Comparison of ENCODE assay signal across 9 mouse cellular contexts in the genomic region with DNA sequence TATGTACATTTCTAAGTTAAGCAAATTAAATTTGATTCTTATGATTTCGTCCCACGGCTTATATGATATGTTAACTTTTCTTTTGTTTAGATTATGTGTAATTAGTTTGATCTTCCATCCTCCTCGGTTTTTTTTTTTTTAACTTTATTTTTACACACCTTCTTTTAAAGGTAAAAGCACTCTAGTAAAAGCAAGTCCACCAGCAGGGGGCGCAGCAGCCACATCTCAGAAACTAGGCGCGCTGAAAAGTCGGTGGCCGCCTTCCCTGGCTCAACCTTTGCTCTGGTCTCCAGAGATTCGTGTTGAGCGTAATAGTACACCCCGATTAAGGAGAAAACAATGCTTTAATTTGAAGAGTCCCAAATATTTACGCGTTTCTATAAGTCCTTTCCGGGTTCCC. TPM values are rescaled to one million over a fixed set of nuclear protein-coding genes. Genes with fewer than 3 reads are reported as not detected.
A peak's percentile ranks its signal among the peaks of the same experiment; 100 is the strongest.
DNase-seq lines count a peak whose midpoint lies in the region; ATAC-seq and TF ChIP-seq lines count a peak whose summit lies in the region.
"Had no signal": no experiment of that assay in that cellular context is flagged by ENCODE, and none has a peak within 500 bp of the region (broad histone marks: within the 10 kb centered on the region; RNA-seq: fewer than 3 reads in every experiment).

No protein-coding gene starts in this region.

- H3K4me2 ChIP-seq in intestine, embryonic 14.5 days (ENCODE audit: low read length): no peak overlapping the region
- no peak overlapping the region for H3K4me2 ChIP-seq in intestine, embryonic 15.5 days (replicated peaks)
- peak overlapping the region; percentile 66 for H3K4me2 ChIP-seq in hindbrain, embryonic 12.5 days (replicated peaks)

- DNase-seq in intestine, embryonic 14.5 days (ENCODE audit: low spot score): peak; percentile 94
- peak; percentile 88 for DNase-seq in adrenal gland, postnatal 14 days
- DNase-seq in left cerebral cortex, postnatal 4 days: peak; percentile 89
- peak; percentile 44 for DNase-seq in naive thymus-derived CD4-positive, alpha-beta T cell, adult 2 months (ENCODE audit: low read depth)
- peak; percentile 61 to 71 for DNase-seq in urinary bladder, adult 18-20 months (ENCODE audit: low spot score in 2 of 2)

- H3K4me3 ChIP-seq in intestine, embryonic 14.5 days (ENCODE audit: low read depth, low read length): no peak overlapping the region
- no peak overlapping the region for H3K4me3 ChIP-seq in intestine, embryonic 15.5 days (replicated peaks)
- no peak overlapping the region for H3K4me3 ChIP-seq in embryonic fibroblast, embryonic 13.5 days (ENCODE audit: insufficient read depth, low read length)
- H3K4me3 ChIP-seq in hindbrain, embryonic 12.5 days: no peak overlapping the region
- H3K4me3 ChIP-seq: limb, embryonic 13.5 days had no signal

- H3K4me1 ChIP-seq in intestine, embryonic 14.5 days (replicated peaks; ENCODE audit: control insufficient read depth, insufficient read depth, low read length): 0 out of 2 replicates have a peak, but pooled peaks cover 7% of the 10 kb centered on the region
- peaks cover 18% of the 10 kb centered on the region for H3K4me1 ChIP-seq in intestine, embryonic 15.5 days (replicated peaks)
- no peaks in the 10 kb centered on the region for H3K4me1 ChIP-seq in embryonic fibroblast, embryonic 13.5 days (ENCODE audit: control insufficient read depth, insufficient read depth, low read length)
- H3K4me1 ChIP-seq in hindbrain, embryonic 12.5 days: peaks cover 31% of the 10 kb centered on the region

- peaks cover 98% of the 10 kb centered on the region for H3K27me3 ChIP-seq in intestine, embryonic 14.5 days (replicated peaks; ENCODE audit: control insufficient read depth, insufficient read depth, low read length)
- H3K27me3 ChIP-seq in intestine, embryonic 15.5 days (replicated peaks): peaks cover 79% of the 10 kb centered on the region
- H3K27me3 ChIP-seq in hindbrain, embryonic 12.5 days: peaks cover 40% of the 10 kb centered on the region

- H3K9ac ChIP-seq in intestine, embryonic 14.5 days (ENCODE audit: low read length): no peak overlapping the region
- no peak overlapping the region for H3K9ac ChIP-seq in intestine, embryonic 15.5 days
- H3K9ac ChIP-seq in hindbrain, embryonic 12.5 days: no peak overlapping the region
- H3K9ac ChIP-seq: limb, embryonic 13.5 days had no signal

- H3K27ac ChIP-seq in intestine, embryonic 14.5 days (ENCODE audit: low read depth): no peak overlapping the region
- no peak overlapping the region for H3K27ac ChIP-seq in intestine, embryonic 15.5 days
- H3K27ac ChIP-seq in embryonic fibroblast, embryonic 13.5 days (ENCODE audit: insufficient read depth, low read length): no peak overlapping the region
- H3K27ac ChIP-seq in hindbrain, embryonic 12.5 days: peak overlapping the region; percentile 85
- H3K27ac ChIP-seq: limb, embryonic 13.5 days had no signal

- TF ChIP-seq CTCF in embryonic fibroblast, embryonic 13.5 days (IDR thresholded peaks at IDR 0.05; ENCODE audit: borderline replicate concordance, insufficient read depth, low read length): 0 out of 2 replicates have a peak, but pooled peaks have one; percentile 48

- H3K36me3 ChIP-seq in intestine, embryonic 14.5 days (ENCODE audit: control insufficient read depth, insufficient read depth, low read length): no peaks in the 10 kb centered on the region
- H3K36me3 ChIP-seq in intestine, embryonic 15.5 days: no peaks in the 10 kb centered on the region
- no peaks in the 10 kb centered on the region for H3K36me3 ChIP-seq in hindbrain, embryonic 12.5 days
- H3K36me3 ChIP-seq: limb, embryonic 13.5 days had no signal

- WGBS in intestine, embryonic 14.5 days: under 1% methylated on average over 14 of the region's 14 CpGs
- under 1% methylated on average over 14 of the region's 14 CpGs for WGBS in intestine, embryonic 15.5 days
- under 1% methylated on average over 14 of the region's 14 CpGs for WGBS in hindbrain, embryonic 12.5 days

- intact Hi-C loops in left cerebral cortex, postnatal 4 days (cut with DNase I): loop anchor here (2.0 to 5.0 kb wide), 3 partner anchors 415 to 925 kb away; no protein-coding TSS in a partner anchor

- TF ChIP-seq POLR2A in embryonic fibroblast, embryonic 13.5 days (IDR thresholded peaks at IDR 0.05; ENCODE audit: low read depth, low read length): no peak

- no peak for ATAC-seq in intestine, embryonic 14.5 days (replicated peaks; ENCODE audit: low FRiP score, low TSS enrichment, low read depth)
- ATAC-seq in intestine, embryonic 15.5 days: no peak
- ATAC-seq in hindbrain, embryonic 12.5 days (ENCODE audit: low FRiP score): no peak

- no peaks in the 10 kb centered on the region for H3K9me3 ChIP-seq in intestine, embryonic 14.5 days (ENCODE audit: control insufficient read depth, low read length)
- H3K9me3 ChIP-seq in intestine, embryonic 15.5 days: no peaks in the 10 kb centered on the region
- H3K9me3 ChIP-seq in hindbrain, embryonic 12.5 days (replicated peaks): no peaks in the 10 kb centered on the region
- H3K9me3 ChIP-seq: limb, embryonic 13.5 days had no signal

RNA-seq across cellular contexts. Expression of a gene that starts 2.5 kb away (rescaled TPM):
- 0.44 and 0.61 TPM in 2 replicates for polyA plus RNA-seq in intestine, embryonic 14.5 days (2014; fragmentation: Nextera tagmentation; extraction: Ambion mirVana)
- 0.62 and 0.89 TPM in 2 replicates for polyA plus RNA-seq in intestine, embryonic 15.5 days (2015; fragmentation: Nextera tagmentation; extraction: Ambion mirVana)
- 0.63 and 0.75 TPM in 2 replicates for total RNA-seq in adrenal gland, postnatal 14 days (2021)
- polyA plus RNA-seq in embryonic fibroblast, embryonic 13.5 days (2011; ENCODE audit: insufficient read length, low read depth, missing spikeins): 0.63 and 0.84 TPM in 2 replicates
- polyA plus RNA-seq in hindbrain, embryonic 12.5 days (2016; fragmentation: Nextera tagmentation; extraction: Ambion mirVana): 37.3 and 39.5 TPM in 2 replicates
- total RNA-seq in left cerebral cortex, postnatal 4 days (2021): 10 to 100 TPM; 55.8 to 59.3 TPM

Comparison
In these comparisons a context has a peak if more than half of its experiments do, and no peak if none do; other contexts are left out.
1. DNase-seq: peak in every context shown above with its lines; median percentile 94 in intestine, embryonic 14.5 days; 89 in left cerebral cortex, postnatal 4 days; 88 in adrenal gland, postnatal 14 days; 66 in urinary bladder, adult 18-20 months; 44 in naive thymus-derived CD4-positive, alpha-beta T cell, adult 2 months.
2. RNA of a gene that starts 2.5 kb away (polyA plus RNA-seq): 37.3 to 39.5 TPM in hindbrain, embryonic 12.5 days; 0.62 to 0.89 TPM in intestine, embryonic 15.5 days, 0.63 to 0.84 TPM in embryonic fibroblast, embryonic 13.5 days and 0.44 to 0.61 TPM in intestine, embryonic 14.5 days; every median in the first group is over 10 times any median in the second.